Mouse (Mus musculus) cortical plate, adult 2 months (tissue): Measurements from ENCODE around the gene Gemin7.

ENCODE experiments used
- CTCF ChIP-seq: fragments of 200-500 bp; IDR thresholded peaks from 2 replicates; pipeline ENCODE4 v1.5.1; 2011; ENCODE audit warnings: mild to moderate bottlenecking, control low read depth, low read length; ENCODE audit not compliant: insufficient read depth; ENCODE audit errors: extremely low read depth
- POLR2A ChIP-seq: fragments of 200-500 bp; IDR thresholded peaks from 2 replicates; pipeline ENCODE4 v1.6.1; 2011; ENCODE audit warnings: mild to moderate bottlenecking, low read length, control low read depth; ENCODE audit not compliant: insufficient read depth; ENCODE audit errors: extremely low read depth

- TF ChIP-seq POLR2A (no peak), CTCF (no peak)
These were observed 44.8 kb upstream of the Gemin7 start for GRCm38 (mm10) chr7:19622241-19622640.
